ENCODE assay signal across 24 mouse cellular contexts in genomic region chr15:95278001-95278400, GRCm38 (mm10).
"Had no signal": no experiment of that assay in that cellular context is flagged by ENCODE, and none has a peak within 500 bp of the region (broad histone marks: within the 10 kb centered on the region; RNA-seq: fewer than 3 reads in every experiment).

No protein-coding gene starts in this region.

- H3K36me3 ChIP-seq: heart, embryonic 13.5 days; heart, embryonic 15.5 days; hindbrain, embryonic 12.5 days; hindbrain, embryonic 15.5 days; kidney, embryonic 15.5 days; limb, embryonic 13.5 days; limb, embryonic 15.5 days; liver, embryonic 12.5 days had no signal

- H3K9me3 ChIP-seq: heart, embryonic 13.5 days; heart, embryonic 15.5 days; hindbrain, embryonic 12.5 days; hindbrain, embryonic 15.5 days; kidney, embryonic 15.5 days; limb, embryonic 13.5 days; limb, embryonic 15.5 days; liver, embryonic 12.5 days had no signal

- H3K27me3 ChIP-seq: heart, embryonic 13.5 days; heart, embryonic 15.5 days; hindbrain, embryonic 12.5 days; hindbrain, embryonic 15.5 days; kidney, embryonic 15.5 days; limb, embryonic 13.5 days; limb, embryonic 15.5 days; liver, embryonic 12.5 days had no signal

- H3K4me2 ChIP-seq: heart, embryonic 11.5 days; heart, embryonic 13.5 days; heart, embryonic 15.5 days; hindbrain, embryonic 12.5 days; hindbrain, embryonic 15.5 days; kidney, embryonic 15.5 days; limb, embryonic 13.5 days; limb, embryonic 15.5 days; liver, embryonic 12.5 days had no signal

- H3K4me1 ChIP-seq: heart, embryonic 15.5 days; hindbrain, embryonic 12.5 days; hindbrain, embryonic 15.5 days; kidney, embryonic 15.5 days; liver, embryonic 12.5 days had no signal

- ATAC-seq: hindbrain, postnatal 0 days; intestine, embryonic 16.5 days; liver, embryonic 12.5 days had no signal

- H3K9ac ChIP-seq: heart, embryonic 13.5 days; heart, embryonic 15.5 days; hindbrain, embryonic 12.5 days; hindbrain, embryonic 15.5 days; kidney, embryonic 15.5 days; limb, embryonic 13.5 days; limb, embryonic 15.5 days; liver, embryonic 12.5 days had no signal

- DNase-seq: gastrocnemius, postnatal 14 days; gastrocnemius, postnatal 36 days; heart, adult 18-20 months; heart, postnatal 14 days; heart, postnatal 36 days; kidney, adult 11 months; kidney, adult 2 months; kidney, adult 9 months; kidney, postnatal 14 days; kidney, postnatal 36 days; layer of hippocampus, postnatal 36 days; left cerebral cortex, postnatal 4 days had no signal

- H3K4me3 ChIP-seq: heart, embryonic 13.5 days; heart, embryonic 15.5 days; hindbrain, embryonic 12.5 days; hindbrain, embryonic 15.5 days; kidney, embryonic 15.5 days; limb, embryonic 13.5 days; limb, embryonic 15.5 days; liver, embryonic 12.5 days had no signal

- H3K27ac ChIP-seq: heart, embryonic 13.5 days; heart, embryonic 15.5 days; hindbrain, embryonic 12.5 days; hindbrain, embryonic 15.5 days; hindbrain, postnatal 0 days; kidney, embryonic 15.5 days; kidney, postnatal 0 days; limb, embryonic 13.5 days; limb, embryonic 15.5 days; liver, embryonic 12.5 days had no signal
